Mouse (Mus musculus) layer of hippocampus, adult 11-12 months (tissue): ENCODE measurements at regions not wholly inside any gene's neighbourhood (a gene's known extent, or its start where the extent isn't known, plus 50 kb on each side); places are given as distances from the start of the nearest gene placed in this dataset.

ENCODE experiments used
- DNase-seq: peaks from one replicate; pipeline ENCODE4 v3.0.0; 2022; ENCODE audit warnings: low spot score

GRCm38 (mm10) chr6:50972268-50972667 lies 318.0 kb upstream of the Npvf start:
- no peak for DNase-seq

- DNase-seq: no peak
Observed at GRCm38 (mm10) chr6:50973231-50973654, 319.0 kb upstream of the Npvf start.

- DNase-seq: no peak
Observed at GRCm38 (mm10) chr6:50973815-50974214, 319.6 kb upstream of the Npvf start.

- no peak for DNase-seq
Observed at GRCm38 (mm10) chr6:50974961-50975360, 320.7 kb upstream of the Npvf start.

- no peak for DNase-seq
Observed at GRCm38 (mm10) chr6:50976973-50977372, 322.7 kb upstream of the Npvf start.

- DNase-seq: no peak
Observed at GRCm38 (mm10) chr6:50977381-50977780, 323.1 kb upstream of the Npvf start.

GRCm38 (mm10) chr6:50978016-50978415 lies 323.8 kb upstream of the Npvf start:
- no peak for DNase-seq

GRCm38 (mm10) chr6:50978571-50978970 lies 324.3 kb upstream of the Npvf start:
- no peak for DNase-seq

- DNase-seq: no peak
Observed at GRCm38 (mm10) chr6:50979764-50980163, 325.5 kb upstream of the Npvf start.

GRCm38 (mm10) chr6:50980311-50980710 lies 326.1 kb upstream of the Npvf start:
- no peak for DNase-seq

- no peak for DNase-seq
Observed at GRCm38 (mm10) chr6:50981702-50982309, 327.6 kb upstream of the Npvf start.

- no peak for DNase-seq
Observed at GRCm38 (mm10) chr6:50982856-50983255, 328.6 kb upstream of the Npvf start.

- no peak for DNase-seq
Observed at GRCm38 (mm10) chr6:50983511-50984099, 329.4 kb upstream of the Npvf start.

- no peak for DNase-seq
Observed at GRCm38 (mm10) chr6:50984157-50984905, 330.1 kb upstream of the Npvf start.

- DNase-seq: no peak
Observed at GRCm38 (mm10) chr6:50986270-50986924, 332.2 kb upstream of the Npvf start.

GRCm38 (mm10) chr6:50988561-50988960 lies 334.3 kb upstream of the Npvf start:
- DNase-seq: no peak

GRCm38 (mm10) chr6:50991528-50992125 lies 337.4 kb upstream of the Npvf start:
- no peak for DNase-seq

- no peak for DNase-seq
Observed at GRCm38 (mm10) chr6:50993952-50994351, 339.7 kb upstream of the Npvf start.

- DNase-seq: no peak
Observed at GRCm38 (mm10) chr6:51002713-51003112, 348.5 kb upstream of the Npvf start.

- DNase-seq: no peak
Observed at GRCm38 (mm10) chr6:51006074-51006591, 351.9 kb upstream of the Npvf start.

- no peak for DNase-seq
Observed at GRCm38 (mm10) chr6:51009526-51010340, 355.5 kb upstream of the Npvf start.
